Mouse (Mus musculus) CD4-positive, CD25-positive, alpha-beta regulatory T cell, adult 2 months (primary cell): ENCODE results near the gene Fam57b.

Source experiments
- DNase-seq: peaks from one replicate; pipeline ENCODE4 v3.0.0-alpha.2; 2012; ENCODE audit warnings: low read depth, low spot score

The Fam57b gene

GRCm38 (mm10) chr7:126799050-126799467 lies 1.6 kb downstream of the Fam57b start:
- peak; percentile 97 for DNase-seq

GRCm38 (mm10) chr7:126799468-126800268 lies 2.2 kb downstream of the Fam57b start:
- no peak for DNase-seq

GRCm38 (mm10) chr7:126800269-126801056 lies 3.0 kb downstream of the Fam57b start:
- DNase-seq: no peak

GRCm38 (mm10) chr7:126801057-126801422 lies 3.6 kb downstream of the Fam57b start:
- no peak for DNase-seq

GRCm38 (mm10) chr7:126802134-126802889 lies 4.8 kb downstream of the Fam57b start:
- no peak for DNase-seq

GRCm38 (mm10) chr7:126803181-126803580 lies 5.7 kb downstream of the Fam57b start:
- DNase-seq: no peak

- no peak for DNase-seq
These were observed 6.3 kb downstream of the Fam57b start for GRCm38 (mm10) chr7:126803751-126804150.

- no peak for DNase-seq
These were observed 9.5 kb downstream of the Fam57b start for GRCm38 (mm10) chr7:126806956-126807355.

- DNase-seq: no peak
These were observed 9.9 kb downstream of the Fam57b start for GRCm38 (mm10) chr7:126807405-126807804.

GRCm38 (mm10) chr7:126808703-126809455 lies 11.4 kb downstream of the Fam57b start:
- peak; percentile 59 for DNase-seq

- DNase-seq: no peak
These were observed 12.4 kb downstream of the Fam57b start for GRCm38 (mm10) chr7:126809723-126810369.

GRCm38 (mm10) chr7:126815726-126816222 lies 18.3 kb downstream of the Fam57b start:
- no peak for DNase-seq

GRCm38 (mm10) chr7:126816494-126816893 lies 19.0 kb downstream of the Fam57b start:
- no peak for DNase-seq

GRCm38 (mm10) chr7:126817595-126817994 lies 20.1 kb downstream of the Fam57b start:
- no peak for DNase-seq

- DNase-seq: no peak
These were observed 21.4 kb downstream of the Fam57b start for GRCm38 (mm10) chr7:126818818-126819217.

GRCm38 (mm10) chr7:126821835-126822511 lies 24.5 kb downstream of the Fam57b start:
- peak; percentile 87 for DNase-seq

GRCm38 (mm10) chr7:126822741-126823140 lies 25.3 kb downstream of the Fam57b start:
- DNase-seq: no peak

- DNase-seq: no peak
These were observed 25.8 kb downstream of the Fam57b start for GRCm38 (mm10) chr7:126823202-126823711.

- DNase-seq: no peak
These were observed 26.5 kb downstream of the Fam57b start for GRCm38 (mm10) chr7:126823940-126824339.

GRCm38 (mm10) chr7:126825403-126825802 lies 27.9 kb downstream of the Fam57b start:
- peak; percentile 32 for DNase-seq
